Mouse (Mus musculus) brain, embryonic 14.5 days (tissue): ENCODE results near the gene Gm44973.

Source experiments
- CTCF ChIP-seq: fragments of 200-500 bp; IDR thresholded peaks from 2 replicates; pipeline ENCODE4 v1.5.1; 2012; ENCODE audit warnings: inconsistent platforms, mild to moderate bottlenecking, moderate library complexity, borderline replicate concordance; ENCODE audit not compliant: insufficient read depth, insufficient read length; ENCODE audit errors: extremely low read depth
- POLR2A ChIP-seq: fragments of 200-500 bp; IDR thresholded peaks from 2 replicates; pipeline ENCODE4 v1.6.1; 2012; ENCODE audit warnings: mild to moderate bottlenecking, inconsistent platforms, borderline replicate concordance; ENCODE audit not compliant: poor library complexity, insufficient read depth, insufficient read length, severe bottlenecking; ENCODE audit errors: extremely low read depth

DNA sequence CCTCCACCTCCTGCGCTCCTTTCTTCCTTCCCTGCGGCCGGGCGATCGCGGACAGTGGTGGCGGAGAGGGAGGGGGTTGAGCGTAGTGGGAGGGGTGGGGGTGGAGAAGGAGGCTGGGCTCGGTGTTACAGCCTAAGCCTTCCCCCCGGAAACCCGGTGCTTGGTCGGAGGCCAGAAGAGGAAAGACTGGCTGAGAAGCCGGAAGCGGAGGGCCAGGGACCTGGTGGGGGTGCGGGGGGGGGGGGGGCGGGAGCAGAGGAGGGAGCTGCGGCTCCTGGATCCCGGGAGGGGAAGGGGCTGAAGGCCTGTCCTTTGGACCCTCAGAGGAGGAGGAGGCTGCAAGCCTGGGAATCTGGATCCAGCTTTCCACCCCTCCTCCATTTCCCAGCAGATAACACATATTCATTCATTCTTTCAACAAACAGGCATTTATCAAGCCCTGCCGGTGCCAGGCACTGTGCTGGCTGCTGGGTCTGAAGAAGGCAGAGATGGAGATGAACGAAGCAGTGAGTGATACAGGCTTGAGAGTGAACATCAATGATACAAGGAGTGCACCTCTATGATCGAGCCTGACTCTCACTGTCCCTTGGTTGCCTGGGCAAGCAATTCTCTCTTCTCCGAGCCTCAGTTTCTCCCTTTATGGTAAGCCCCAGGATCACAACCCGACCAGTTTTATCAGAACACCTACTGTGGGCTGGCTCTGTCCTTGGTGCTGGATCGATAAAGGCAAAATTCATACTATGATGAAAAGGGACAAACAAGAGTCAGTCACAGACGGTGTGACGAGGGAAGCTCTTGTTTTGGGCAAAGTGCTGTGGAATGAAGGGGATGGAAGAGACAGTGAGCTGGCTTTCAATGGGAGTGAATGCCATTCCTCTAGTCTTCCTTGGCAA, 19.0 kb upstream of the Gm44973 start, which contains the start of gene Zfp579:
- no peak for TF ChIP-seq CTCF
- TF ChIP-seq POLR2A, result peak; percentile 77; the same call in 1 of the 2 replicates
